Mouse (Mus musculus) liver, embryonic 11.5 days (tissue): Measurements from ENCODE around the gene Dnajc25. TPM values are rescaled to one million over a fixed set of nuclear protein-coding genes. Genes with fewer than 3 reads are reported as not detected.

Experiments used
- ATAC-seq: fragments of 200-750 bp; cut with Nextera tagmentation; replicated peaks from 2 replicates; pipeline ENCODE4 v1.8.0; 2017; ENCODE audit warnings: moderate number of reproducible peaks, mild to moderate bottlenecking, moderate TSS enrichment, moderate library complexity; ENCODE audit not compliant: low FRiP score
- DNase-seq: peaks from one replicate; pipeline ENCODE4 v3.0.0-alpha.2; 2017; ENCODE audit warnings: low spot score
- H3K27ac ChIP-seq: fragments of 300-500 bp; sonication (generic); 2 replicates; pipeline ENCODE4 v1.5.1; 2014; ENCODE audit warnings: mild to moderate bottlenecking, low read depth, low read length, control low read depth
- H3K27me3 ChIP-seq: fragments of 300-500 bp; sonication (generic); replicated peaks from 2 replicates; pipeline ENCODE4 v1.6.1; 2014; ENCODE audit warnings: low read length, mixed read lengths; ENCODE audit not compliant: control insufficient read depth, insufficient read depth
- H3K36me3 ChIP-seq: fragments of 300-500 bp; sonication (generic); 2 replicates; pipeline ENCODE4 v1.6.1; 2014; ENCODE audit warnings: mild to moderate bottlenecking, low read length, moderate library complexity, mixed read lengths; ENCODE audit not compliant: control insufficient read depth, insufficient read depth
- H3K4me1 ChIP-seq: fragments of 300-500 bp; sonication (generic); replicated peaks from 2 replicates; pipeline ENCODE4 v1.6.1; 2014; ENCODE audit warnings: low read length, mixed read lengths; ENCODE audit not compliant: control insufficient read depth, insufficient read depth
- H3K4me2 ChIP-seq: fragments of 300-500 bp; sonication (generic); 2 replicates; pipeline ENCODE4 v1.6.1; 2014; ENCODE audit warnings: mild to moderate bottlenecking, control low read depth, moderate library complexity
- H3K4me3 ChIP-seq: fragments of 300-500 bp; sonication (generic); 2 replicates; pipeline ENCODE4 v1.5.1; 2014; ENCODE audit warnings: low read depth, low read length, control low read depth
- H3K9ac ChIP-seq: fragments of 300-500 bp; sonication (generic); 2 replicates; pipeline ENCODE4 v1.6.1; 2014; ENCODE audit warnings: low read depth, low read length, control low read depth
- H3K9me3 ChIP-seq: fragments of 300-500 bp; sonication (generic); 2 replicates; pipeline ENCODE4 v1.6.1; 2016; ENCODE audit warnings: low read length, inconsistent platforms, mixed read lengths; ENCODE audit not compliant: control insufficient read depth
- WGBS: fragments of 180-500 bp; shearing (Covaris S2); extraction: QIAGEN DNeasy Blood & Tissue Kit; methylation state at CpG from one replicate; pipeline ENCODE4 v1.1.7; 2014; 5-methylcytosine and 5-hydroxymethylcytosine counted together
- polyA plus RNA-seq: library from polyadenylated mRNA; unstranded; fragments of >200 nt; fragmentation: Nextera tagmentation; extraction: Ambion mirVana; gene quantifications from 2 replicates; pipeline ENCODE4 v1.2.1, GENCODE M21; 2014

The Dnajc25 gene
- polyA plus RNA-seq, 1 experiment from 2014 or later, result 11.1 TPM

GRCm38 (mm10) chr4:59037525-59037924, 42.7 kb downstream of the Dnajc25 start:
- H3K4me1 ChIP-seq, result peaks cover 8% of the 10 kb centered on the region; the same call in 1 of the 2 replicates
- no peak overlapping the region for H3K27ac ChIP-seq
- no peak overlapping the region for H3K4me3 ChIP-seq
- no peak for DNase-seq
- 63% methylated on average over 3 of the region's 3 CpGs for WGBS
- no peak overlapping the region for H3K4me2 ChIP-seq
- H3K36me3 ChIP-seq, result no peaks in the 10 kb centered on the region
- H3K9ac ChIP-seq, result no peak overlapping the region
- H3K27me3 ChIP-seq, result no peaks in the 10 kb centered on the region
- 0 out of 2 replicates have a peak, but pooled peaks cover 2% of the 10 kb centered on the region for H3K9me3 ChIP-seq
- ATAC-seq, result no peak

DNA sequence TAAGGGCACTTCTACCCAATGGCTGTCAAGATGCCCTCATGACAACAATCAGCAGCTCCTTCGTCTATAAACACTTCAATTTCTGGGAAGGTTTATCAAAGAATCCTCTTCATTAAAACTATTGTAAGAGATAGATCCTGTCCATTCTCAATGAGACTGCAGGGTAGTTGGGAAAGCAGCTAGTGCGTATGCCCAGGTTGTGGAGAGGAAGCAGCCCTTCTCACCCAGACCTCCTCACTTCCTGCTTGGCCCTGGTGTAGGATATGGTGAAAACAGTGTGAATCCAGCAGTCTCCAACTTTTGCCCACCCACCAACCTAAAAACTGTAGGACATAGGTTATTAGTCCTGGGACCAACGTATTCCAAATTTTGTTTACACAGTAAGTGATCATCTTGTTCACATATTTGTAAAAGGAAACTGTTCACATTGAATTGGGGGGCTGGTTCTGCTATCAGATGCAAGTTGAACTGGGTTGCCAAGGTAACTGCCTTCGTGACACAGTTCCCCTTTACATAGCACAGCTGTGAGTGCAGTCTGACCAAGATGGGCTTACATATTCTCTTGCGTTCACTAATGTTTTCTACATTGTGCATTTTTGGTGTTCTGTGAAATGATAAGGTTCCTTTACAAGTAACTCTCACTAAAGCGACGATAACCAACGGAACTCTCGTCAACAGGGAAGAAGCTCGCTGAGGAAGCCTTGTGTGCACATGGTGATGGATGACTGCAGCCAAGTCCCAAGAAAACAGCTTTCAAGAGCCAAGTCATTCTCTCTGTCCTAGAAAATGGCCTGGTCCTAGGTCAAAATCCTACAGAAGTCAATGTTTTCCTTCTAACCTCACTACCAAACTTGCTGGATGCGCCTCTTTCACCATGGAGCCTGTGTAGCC, 45.8 kb downstream of the Dnajc25 start:
- Histone ChIP-seq H3K9me3 (no peaks in the 10 kb centered on the region), H3K4me1 (peaks cover 8% of the 10 kb centered on the region; the same call in 1 of the 2 replicates), H3K36me3 (no peaks in the 10 kb centered on the region), H3K27ac (no peak overlapping the region), H3K27me3 (no peaks in the 10 kb centered on the region), H3K4me2 (no peak overlapping the region), H3K4me3 (no peak overlapping the region), H3K9ac (no peak overlapping the region)
- ATAC-seq (no peak), DNase-seq (no peak)
- 82% methylated on average over 11 of the region's 11 CpGs for WGBS

DNA sequence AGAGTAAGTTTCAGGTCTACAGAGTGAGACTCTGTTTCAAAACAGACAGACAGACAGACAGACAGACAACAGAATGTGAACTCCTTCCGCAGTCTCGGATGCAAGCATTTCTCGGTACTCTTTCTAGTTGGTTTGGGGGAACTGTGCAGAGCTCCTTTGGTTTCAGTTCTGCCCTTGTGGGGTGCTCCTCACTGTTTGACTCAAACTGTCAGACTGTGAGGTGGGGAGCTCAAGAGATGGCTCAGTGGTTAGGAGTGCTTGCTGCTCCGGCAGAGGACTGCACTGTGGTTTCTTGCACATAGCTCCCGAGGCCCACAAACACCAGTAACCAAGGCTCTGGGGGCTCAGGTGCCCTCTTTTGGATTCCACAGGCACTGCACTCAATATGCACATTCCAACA, 48.2 kb downstream of the Dnajc25 start:
- 90% methylated on average over 5 of the region's 5 CpGs for WGBS
- Histone ChIP-seq H3K4me1 (no peaks in the 10 kb centered on the region), H3K36me3 (no peaks in the 10 kb centered on the region), H3K9ac (no peak overlapping the region), H3K27ac (no peak overlapping the region), H3K9me3 (no peaks in the 10 kb centered on the region), H3K27me3 (no peaks in the 10 kb centered on the region), H3K4me3 (no peak overlapping the region), H3K4me2 (no peak overlapping the region)
- DNase-seq (no peak), ATAC-seq (no peak)

GRCm38 (mm10) chr4:59043891-59044290, 49.0 kb downstream of the Dnajc25 start:
- H3K4me1 ChIP-seq, result no peaks in the 10 kb centered on the region
- H3K9me3 ChIP-seq, result no peaks in the 10 kb centered on the region
- DNase-seq (no peak), ATAC-seq (no peak)
- H3K4me3 ChIP-seq, result no peak overlapping the region
- no peak overlapping the region for H3K27ac ChIP-seq
- H3K36me3 ChIP-seq, result no peaks in the 10 kb centered on the region
- 74% methylated on average over 6 of the region's 6 CpGs for WGBS
- no peak overlapping the region for H3K4me2 ChIP-seq
- H3K9ac ChIP-seq, result no peak overlapping the region
- no peaks in the 10 kb centered on the region for H3K27me3 ChIP-seq

DNA sequence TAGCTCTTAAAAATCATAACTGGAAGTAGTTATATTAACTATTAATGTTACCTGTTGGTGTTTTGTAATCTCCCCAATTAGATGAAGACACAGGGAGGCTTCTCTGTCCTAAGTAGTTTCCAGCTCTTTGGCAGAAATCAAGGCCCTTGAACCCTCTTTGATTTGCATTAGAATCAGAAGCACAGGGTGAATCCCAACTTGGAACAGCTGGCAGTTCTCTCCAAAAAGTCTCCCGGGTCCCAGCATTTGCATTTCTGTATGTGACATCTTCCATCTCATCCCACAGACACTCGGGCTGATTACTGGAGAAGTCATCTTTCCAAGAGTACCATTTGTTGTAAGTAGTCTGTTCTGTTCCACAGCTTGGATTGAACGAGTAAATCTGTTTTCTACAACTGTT, 52.4 kb downstream of the Dnajc25 start:
- ATAC-seq, result no peak
- Histone ChIP-seq H3K27ac (no peak overlapping the region), H3K36me3 (no peaks in the 10 kb centered on the region), H3K9me3 (no peaks in the 10 kb centered on the region), H3K27me3 (no peaks in the 10 kb centered on the region), H3K4me3 (no peak overlapping the region), H3K9ac (no peak overlapping the region), H3K4me2 (no peak overlapping the region), H3K4me1 (no peaks in the 10 kb centered on the region)
- WGBS, result 51% methylated on average over 3 of the region's 3 CpGs
- DNase-seq, result no peak

- DNase-seq (no peak), ATAC-seq (no peak)
- no peak overlapping the region for H3K27ac ChIP-seq
- H3K27me3 ChIP-seq, result no peaks in the 10 kb centered on the region
- H3K9me3 ChIP-seq, result no peaks in the 10 kb centered on the region
- 54% methylated on average over 1 of the region's 1 CpGs for WGBS
- no peaks in the 10 kb centered on the region for H3K4me1 ChIP-seq
- no peak overlapping the region for H3K4me2 ChIP-seq
- H3K36me3 ChIP-seq, result no peaks in the 10 kb centered on the region
- no peak overlapping the region for H3K4me3 ChIP-seq
- no peak overlapping the region for H3K9ac ChIP-seq
These were observed 56.2 kb downstream of the Dnajc25 start for GRCm38 (mm10) chr4:59051081-59051480.

- Histone ChIP-seq H3K4me2 (no peak overlapping the region), H3K27me3 (no peaks in the 10 kb centered on the region), H3K9ac (no peak overlapping the region), H3K27ac (no peak overlapping the region), H3K4me1 (no peaks in the 10 kb centered on the region), H3K9me3 (no peaks in the 10 kb centered on the region), H3K4me3 (no peak overlapping the region), H3K36me3 (no peaks in the 10 kb centered on the region)
- DNase-seq, result no peak
- 77% methylated on average over 3 of the region's 3 CpGs for WGBS
- no peak for ATAC-seq
These were observed 63.1 kb downstream of the Dnajc25 start for GRCm38 (mm10) chr4:59057929-59058328.

- no peak for ATAC-seq
These were observed 67.7 kb downstream of the Dnajc25 start for GRCm38 (mm10) chr4:59062526-59062925.

GRCm38 (mm10) chr4:59069276-59069675, 74.4 kb downstream of the Dnajc25 start:
- no peak for DNase-seq
- no peaks in the 10 kb centered on the region for H3K4me1 ChIP-seq
- H3K9me3 ChIP-seq, result no peaks in the 10 kb centered on the region
- no peaks in the 10 kb centered on the region for H3K27me3 ChIP-seq
- WGBS, result 55% methylated on average over 3 of the region's 3 CpGs
- no peak for ATAC-seq
- no peaks in the 10 kb centered on the region for H3K36me3 ChIP-seq
- H3K27ac ChIP-seq, result no peak overlapping the region
- H3K4me3 ChIP-seq, result no peak overlapping the region
- no peak overlapping the region for H3K4me2 ChIP-seq
- H3K9ac ChIP-seq, result no peak overlapping the region

More at GRCm38 (mm10) chr4:59062526-59062925, 67.7 kb downstream of the Dnajc25 start:
- no peaks in the 10 kb centered on the region for H3K4me1 ChIP-seq
- WGBS, result 79% methylated on average over 12 of the region's 12 CpGs
- no peak overlapping the region for H3K27ac ChIP-seq
- H3K36me3 ChIP-seq, result no peaks in the 10 kb centered on the region
- H3K27me3 ChIP-seq, result no peaks in the 10 kb centered on the region
- H3K9me3 ChIP-seq, result no peaks in the 10 kb centered on the region
- no peak overlapping the region for H3K4me2 ChIP-seq
- H3K4me3 ChIP-seq, result no peak overlapping the region
- H3K9ac ChIP-seq, result no peak overlapping the region
- DNase-seq, result no peak
